Mouse (Mus musculus) G1E (cell line): Measurements from ENCODE around the gene Flt3l.

Experiments
- CTCF ChIP-seq: IDR thresholded peaks from 2 replicates; pipeline ENCODE4 v1.5.1; 2012; ENCODE audit warnings: low read depth, low read length, inconsistent platforms, mixed read lengths
- GATA1 ChIP-seq: IDR thresholded peaks from 2 replicates; pipeline ENCODE4 v1.6.1; 2012; ENCODE audit warnings: borderline replicate concordance, low read length, inconsistent platforms, mixed read lengths
- TAL1 ChIP-seq: conservative IDR thresholded peaks from 2 replicates; pipeline ENCODE4 v1.6.1; 2012; ENCODE audit warnings: low read depth, low read length, inconsistent platforms, mixed read lengths

DNA sequence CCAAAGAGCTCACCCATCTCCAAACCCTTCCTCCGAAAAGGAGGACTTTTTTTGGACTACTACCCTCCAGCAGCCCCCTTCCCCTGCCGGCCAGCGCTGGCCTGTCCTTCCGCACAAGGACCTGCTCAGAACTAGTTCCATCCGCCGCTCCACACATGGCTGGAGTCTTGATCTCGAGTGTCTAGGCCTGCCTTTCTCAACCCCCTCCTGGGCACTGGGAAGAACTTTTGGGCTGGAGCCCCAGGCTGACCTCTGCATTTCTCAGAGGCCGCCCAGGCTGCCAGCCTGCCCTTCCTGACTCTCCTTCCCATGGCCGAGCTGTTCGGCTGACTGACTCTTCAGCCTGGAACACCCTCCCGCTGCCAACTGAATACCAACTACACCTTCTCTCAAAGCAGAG lies 46.4 kb upstream of the Flt3l start:
- TF ChIP-seq CTCF (no peak), TAL1 (no peak), GATA1 (no peak)
